21 mouse cellular contexts compared by ENCODE assay signal in the genomic region with DNA sequence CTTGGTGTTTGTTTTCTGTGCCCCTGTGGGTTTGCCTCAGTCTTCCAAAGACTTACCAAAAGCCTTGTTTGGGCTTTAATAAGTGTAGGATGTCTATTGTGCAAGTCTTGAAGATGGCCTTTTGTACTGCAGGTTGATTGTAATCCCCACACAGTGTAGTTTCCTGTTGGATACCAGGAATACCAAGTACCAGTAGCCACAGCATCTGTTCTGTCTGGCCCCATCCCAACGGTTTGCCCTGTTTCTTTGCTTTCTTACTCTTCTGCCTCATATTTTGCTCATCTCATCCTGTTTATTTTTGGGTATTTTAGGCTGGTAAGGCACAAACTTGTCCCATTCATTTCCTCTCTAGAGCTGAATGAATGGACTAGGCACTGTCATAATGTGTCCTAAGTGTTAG. TPM values are rescaled to one million over a fixed set of nuclear protein-coding genes. Genes with fewer than 3 reads are reported as not detected.
DNase-seq lines count a peak whose midpoint lies in the region; ATAC-seq and TF ChIP-seq lines count a peak whose summit lies in the region.
"Had no signal": no experiment of that assay in that cellular context is flagged by ENCODE, and none has a peak within 500 bp of the region (broad histone marks: within the 10 kb centered on the region; RNA-seq: fewer than 3 reads in every experiment).

No protein-coding gene starts in this region.

- peaks cover 15% of the 10 kb centered on the region for H3K79me2 ChIP-seq in macrophage (ENCODE audit: inconsistent target)

- no peaks in the 10 kb centered on the region for H3K9me3 ChIP-seq in lung, postnatal 0 days (ENCODE audit: low read length)
- H3K9me3 ChIP-seq: embryonic facial prominence, embryonic 12.5 days; forebrain, embryonic 15.5 days; heart, embryonic 15.5 days; hindbrain, embryonic 10.5 days; intestine, embryonic 15.5 days had no signal

- no peak for ATAC-seq in lung, postnatal 0 days
- ATAC-seq: forebrain, embryonic 15.5 days; intestine, embryonic 15.5 days had no signal

- no peak for TF ChIP-seq CTCF in lung, postnatal 0 days (IDR thresholded peaks at IDR 0.05)

- peak; percentile 67 for TF ChIP-seq EP300 in lung, postnatal 0 days (IDR thresholded peaks at IDR 0.05)

- 31% methylated on average over 1 of the region's 1 CpGs for WGBS in lung, postnatal 0 days
- 67% methylated on average over 1 of the region's 1 CpGs for WGBS in macrophage (ENCODE audit: missing documents)

- H3K36me3 ChIP-seq in lung, postnatal 0 days (ENCODE audit: insufficient read depth, low read length): peaks cover 4% of the 10 kb centered on the region; the same call in 1 of the 2 replicates
- H3K36me3 ChIP-seq in macrophage (ENCODE audit: inconsistent target): no peaks in the 10 kb centered on the region
- H3K36me3 ChIP-seq: embryonic facial prominence, embryonic 12.5 days; forebrain, embryonic 15.5 days; heart, embryonic 15.5 days; hindbrain, embryonic 10.5 days; intestine, embryonic 15.5 days had no signal

- no peak overlapping the region for H3K4me2 ChIP-seq in lung, postnatal 0 days (replicated peaks; ENCODE audit: low read depth, low read length)
- H3K4me2 ChIP-seq: embryonic facial prominence, embryonic 12.5 days; forebrain, embryonic 15.5 days; heart, embryonic 11.5 days; heart, embryonic 15.5 days; hindbrain, embryonic 14.5 days; intestine, embryonic 15.5 days had no signal

- no peak overlapping the region for H3K4me3 ChIP-seq in lung, postnatal 0 days (ENCODE audit: low read depth, low read length)
- H3K4me3 ChIP-seq in macrophage (ENCODE audit: inconsistent target): no peak overlapping the region
- H3K4me3 ChIP-seq: embryonic facial prominence, embryonic 12.5 days; forebrain, embryonic 15.5 days; heart, adult 2 months; heart, embryonic 15.5 days; hindbrain, embryonic 10.5 days; intestine, embryonic 15.5 days had no signal

- 0 out of 2 replicates have a peak, but pooled peaks cover 8% of the 10 kb centered on the region for H3K4me1 ChIP-seq in lung, postnatal 0 days (ENCODE audit: insufficient read depth, low read depth, low read length)
- H3K4me1 ChIP-seq: intestine, embryonic 15.5 days had no signal

- H3K27ac ChIP-seq in lung, postnatal 0 days (ENCODE audit: low read length): peak overlapping the region; percentile 100; the same call in 1 of the 2 replicates
- H3K27ac ChIP-seq in macrophage: peak overlapping the region; percentile 99
- H3K27ac ChIP-seq: embryonic facial prominence, embryonic 12.5 days; forebrain, embryonic 15.5 days; heart, adult 2 months; heart, embryonic 15.5 days; hindbrain, embryonic 10.5 days; hindbrain, embryonic 14.5 days; intestine, embryonic 15.5 days had no signal

- H3K27me3 ChIP-seq in lung, postnatal 0 days (replicated peaks; ENCODE audit: insufficient read depth, low read length): no peaks in the 10 kb centered on the region
- H3K27me3 ChIP-seq: CH12.LX; embryonic facial prominence, embryonic 12.5 days; forebrain, embryonic 15.5 days; heart, embryonic 15.5 days; intestine, embryonic 15.5 days had no signal

- DNase-seq in cerebellum, adult 9-11 months: peak; percentile 11
- DNase-seq in cerebellum, postnatal 36 days: no peak
- no peak for DNase-seq in lung, postnatal 0 days (ENCODE audit: low spot score)
- no peak for DNase-seq in lung, postnatal 4 days
- no peak for DNase-seq in kidney, adult 9 months
- DNase-seq in adrenal gland, postnatal 4 days (ENCODE audit: low spot score in 2 of 2): no peak
- DNase-seq: adrenal gland, postnatal 10 days; cerebellum, adult 8-10 months; embryo, embryonic 11 days; gastrocnemius, postnatal 10 days; heart, adult 2 months; heart, postnatal 14 days had no signal

- H3K9ac ChIP-seq in lung, postnatal 0 days (replicated peaks; ENCODE audit: low read depth): no peak overlapping the region
- H3K9ac ChIP-seq: embryonic facial prominence, embryonic 12.5 days; forebrain, embryonic 15.5 days; heart, embryonic 15.5 days; hindbrain, embryonic 14.5 days; intestine, embryonic 15.5 days had no signal

RNA-seq across cellular contexts. Expression of a gene that starts 3.3 kb away (rescaled TPM):
- polyA plus RNA-seq in lung, postnatal 0 days (2015; fragmentation: Nextera tagmentation; extraction: Ambion mirVana): 145 and 158 TPM in 2 replicates
- total RNA-seq in macrophage (2018; cell fraction: chromatin; rRNA removed): 100 to 1,000 TPM in 10 of 26 experiments, 10 to 100 TPM in 16; 17.6 to 414 (median 78.5) TPM
- 100 to 1,000 TPM in 18 of 26 experiments, 10 to 100 TPM in 8; 46.1 to 671 (median 174) TPM for total RNA-seq in macrophage (2018; cell fraction: cytosol; rRNA removed)
- 100 to 1,000 TPM in 24 of 26 experiments, 10 to 100 TPM in 2; 58.0 to 810 (median 256) TPM for total RNA-seq in macrophage (2018; cell fraction: nucleus; rRNA removed)
- 85.3 to 155 TPM (median 144 TPM) in 3 replicates for polyA plus RNA-seq in macrophage (2018)
- total RNA-seq in adrenal gland, postnatal 4 days (2021): 10 to 100 TPM; 46.6 to 58.6 TPM
